28 mouse cellular contexts compared by ENCODE assay signal in genomic region chr1:68674667-68675066, GRCm38 (mm10).
"Had no signal": no experiment of that assay in that cellular context is flagged by ENCODE, and none has a peak within 500 bp of the region (broad histone marks: within the 10 kb centered on the region; RNA-seq: fewer than 3 reads in every experiment).

No protein-coding gene starts in this region.

- H3K4me1 ChIP-seq: embryonic facial prominence, embryonic 10.5 days; embryonic facial prominence, embryonic 12.5 days; embryonic facial prominence, embryonic 13.5 days; embryonic facial prominence, embryonic 15.5 days; forebrain, embryonic 10.5 days; forebrain, embryonic 12.5 days; forebrain, embryonic 13.5 days; forebrain, embryonic 15.5 days had no signal

- H3K27ac ChIP-seq: embryonic facial prominence, embryonic 10.5 days; embryonic facial prominence, embryonic 12.5 days; embryonic facial prominence, embryonic 13.5 days; embryonic facial prominence, embryonic 15.5 days; forebrain, embryonic 10.5 days; forebrain, embryonic 12.5 days; forebrain, embryonic 13.5 days; forebrain, embryonic 15.5 days; gastrocnemius, adult 2 months had no signal

- H3K4me3 ChIP-seq: embryonic facial prominence, embryonic 10.5 days; embryonic facial prominence, embryonic 12.5 days; embryonic facial prominence, embryonic 13.5 days; embryonic facial prominence, embryonic 15.5 days; erythroblast, embryonic 14.5 days; forebrain, embryonic 10.5 days; forebrain, embryonic 12.5 days; forebrain, embryonic 13.5 days; forebrain, embryonic 15.5 days; gastrocnemius, adult 2 months had no signal

- ATAC-seq: forebrain, embryonic 13.5 days; forebrain, embryonic 14.5 days; forebrain, embryonic 15.5 days; forebrain, embryonic 16.5 days; forebrain, postnatal 0 days had no signal

- DNase-seq: cerebellum, adult 18-20 months; cerebellum, adult 2 months; cerebellum, adult 8-10 months; cerebellum, adult 9-10 months; cerebellum, adult 9-11 months; cerebellum, postnatal 10 days; cerebellum, postnatal 14 days; cerebellum, postnatal 25 days; cerebellum, postnatal 36 days; embryo, embryonic 11 days; forebrain, postnatal 0 days; gastrocnemius, adult 2 months; gastrocnemius, postnatal 10 days; gastrocnemius, postnatal 14 days; gastrocnemius, postnatal 25 days; gastrocnemius, postnatal 36 days; heart, adult 11 months had no signal

- H3K4me2 ChIP-seq: embryonic facial prominence, embryonic 12.5 days; embryonic facial prominence, embryonic 13.5 days; embryonic facial prominence, embryonic 15.5 days; forebrain, embryonic 12.5 days; forebrain, embryonic 13.5 days; forebrain, embryonic 15.5 days had no signal

- H3K27me3 ChIP-seq: embryonic facial prominence, embryonic 12.5 days; embryonic facial prominence, embryonic 13.5 days; embryonic facial prominence, embryonic 15.5 days; forebrain, embryonic 12.5 days; forebrain, embryonic 13.5 days; forebrain, embryonic 15.5 days had no signal

- H3K9me3 ChIP-seq: embryonic facial prominence, embryonic 10.5 days; embryonic facial prominence, embryonic 12.5 days; embryonic facial prominence, embryonic 13.5 days; embryonic facial prominence, embryonic 15.5 days; forebrain, embryonic 10.5 days; forebrain, embryonic 12.5 days; forebrain, embryonic 13.5 days; forebrain, embryonic 15.5 days had no signal

- H3K9ac ChIP-seq: embryonic facial prominence, embryonic 12.5 days; embryonic facial prominence, embryonic 13.5 days; embryonic facial prominence, embryonic 15.5 days; forebrain, embryonic 12.5 days; forebrain, embryonic 13.5 days; forebrain, embryonic 15.5 days; forebrain, postnatal 0 days had no signal

- H3K36me3 ChIP-seq: embryonic facial prominence, embryonic 10.5 days; embryonic facial prominence, embryonic 12.5 days; embryonic facial prominence, embryonic 13.5 days; embryonic facial prominence, embryonic 15.5 days; forebrain, embryonic 10.5 days; forebrain, embryonic 12.5 days; forebrain, embryonic 15.5 days had no signal
